Mouse (Mus musculus) C2C12 (cell line): ENCODE data around the gene Necab2. TPM values are rescaled to one million over a fixed set of nuclear protein-coding genes. Genes with fewer than 3 reads are reported as not detected.
A peak's percentile ranks its signal among the peaks of the same experiment; 100 is the strongest.

Source experiments
- H3K27me3 ChIP-seq: one replicate; pipeline ENCODE4 v1.6.1; 2011; ENCODE audit not compliant: control insufficient read depth, insufficient read depth, insufficient read length
- H3K36me3 ChIP-seq: one replicate; pipeline ENCODE4 v1.6.1; 2011; ENCODE audit not compliant: control insufficient read depth, insufficient read depth
- H3K4me3 ChIP-seq: one replicate; pipeline ENCODE4 v1.5.1; 2011; ENCODE audit warnings: mild to moderate bottlenecking, control low read depth; ENCODE audit not compliant: poor library complexity, insufficient read depth, severe bottlenecking
- H3K79me2 ChIP-seq: one replicate; pipeline ENCODE4 v1.6.1; 2011; ENCODE audit not compliant: control insufficient read depth, insufficient read depth
- H3K79me3 ChIP-seq: one replicate; pipeline ENCODE4 v1.6.1; 2011; ENCODE audit warnings: low read depth, control low read depth
- H3ac ChIP-seq: one replicate; pipeline ENCODE3; 2011; ENCODE audit warnings: low read depth; ENCODE audit not compliant: control insufficient read depth, insufficient read length
- CEBPB ChIP-seq: IDR thresholded peaks from one replicate; pipeline ENCODE4 v1.6.1; 2011; ENCODE audit warnings: low read depth, mild to moderate bottlenecking, control low read depth, moderate library complexity
- CTCF ChIP-seq: IDR thresholded peaks from one replicate; pipeline ENCODE4 v1.5.1; 2011; ENCODE audit not compliant: control insufficient read depth, insufficient read depth, insufficient read length
- FOSL1 ChIP-seq: IDR thresholded peaks from one replicate; pipeline ENCODE4 v1.8.0; 2011; ENCODE audit warnings: mild to moderate bottlenecking, low read length; ENCODE audit not compliant: poor library complexity, insufficient read depth, severe bottlenecking
- MAX ChIP-seq: IDR thresholded peaks from one replicate; pipeline ENCODE4 v1.6.1; 2011; ENCODE audit warnings: mild to moderate bottlenecking, control low read depth
- MYOD1 ChIP-seq: IDR thresholded peaks from one replicate; pipeline ENCODE4 v1.6.1; 2011; ENCODE audit warnings: low read depth; ENCODE audit not compliant: control insufficient read depth, insufficient read length
- MYOG ChIP-seq: IDR thresholded peaks from one replicate; pipeline ENCODE4 v1.6.1; 2011; ENCODE audit not compliant: control insufficient read depth, insufficient read length; ENCODE audit errors: extremely low read depth
- USF1 ChIP-seq: IDR thresholded peaks from one replicate; pipeline ENCODE4 v1.6.1; 2011; ENCODE audit warnings: low read depth, mild to moderate bottlenecking, control low read depth, moderate library complexity
- polyA plus RNA-seq: library from polyadenylated mRNA; unstranded; fragments of >200 nt; fragmentation: generic; extraction: Trizol; gene quantifications from one replicate; pipeline ENCODE4 v1.2.1, GENCODE M21; 2012; ENCODE audit warnings: missing spikeins

The Necab2 gene
- polyA plus RNA-seq, 1 experiment: not detected

DNA sequence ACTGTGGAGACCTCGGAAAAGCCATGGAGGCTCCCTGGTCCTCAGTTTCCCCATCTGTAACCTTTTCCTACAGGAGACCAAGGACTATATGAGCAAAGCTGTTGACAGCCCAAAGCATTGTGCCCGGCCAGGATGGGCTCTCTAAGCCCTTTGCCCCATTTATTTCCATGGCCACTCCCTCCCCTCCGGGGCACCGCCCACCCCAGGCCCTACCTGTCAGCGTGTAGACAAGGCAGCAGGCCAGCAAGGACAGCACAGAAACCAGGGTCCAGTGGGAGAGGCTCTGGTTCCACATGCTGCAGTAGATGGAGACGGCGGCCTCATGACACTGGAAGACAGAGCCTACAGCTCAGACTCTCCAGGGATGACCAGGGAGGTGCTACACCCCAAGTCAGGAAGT is 40.6 kb downstream of the Necab2 start:
- H3K79me3 ChIP-seq: no peaks in the 10 kb centered on the region
- no peak overlapping the region for H3ac ChIP-seq
- TF ChIP-seq USF1: no peak
- TF ChIP-seq MYOD1: no peak
- H3K79me2 ChIP-seq: no peaks in the 10 kb centered on the region
- peaks cover 33% of the 10 kb centered on the region for H3K27me3 ChIP-seq
- H3K4me3 ChIP-seq: no peak overlapping the region
- H3K36me3 ChIP-seq: no peaks in the 10 kb centered on the region

DNA sequence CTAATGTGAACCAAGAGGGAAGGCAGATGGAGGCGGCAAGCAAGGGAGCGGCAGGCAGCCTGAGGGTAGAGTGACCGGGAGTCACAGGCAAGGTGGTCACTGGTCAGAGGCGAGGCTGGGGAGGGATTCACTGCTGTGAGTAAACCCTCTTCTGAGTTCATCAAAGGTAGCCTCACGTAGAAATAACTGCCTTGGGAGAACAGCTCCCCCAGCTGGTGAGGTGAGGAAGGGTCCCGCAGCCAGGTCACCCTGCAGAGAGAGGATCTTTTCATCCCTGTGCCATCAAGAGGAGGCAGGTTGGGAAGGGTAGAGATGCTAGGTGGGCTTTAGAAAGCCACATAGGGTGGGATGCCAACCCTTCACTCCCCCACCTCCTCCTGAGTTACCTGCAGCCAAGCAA is 50.3 kb downstream of the Necab2 start:
- Histone ChIP-seq H3K79me3 (no peaks in the 10 kb centered on the region), H3K79me2 (no peaks in the 10 kb centered on the region), H3K36me3 (no peaks in the 10 kb centered on the region), H3K27me3 (peaks cover 36% of the 10 kb centered on the region), H3ac (no peak overlapping the region), H3K4me3 (no peak overlapping the region)
- TF ChIP-seq MYOD1 (no peak), CTCF (peak; percentile 66)

GRCm38 (mm10) chr8:119499836-119500235 is 53.3 kb downstream of the Necab2 start:
- H3K79me3 ChIP-seq: no peaks in the 10 kb centered on the region
- no peak overlapping the region for H3K4me3 ChIP-seq
- H3K36me3 ChIP-seq: no peaks in the 10 kb centered on the region
- H3K79me2 ChIP-seq: no peaks in the 10 kb centered on the region
- H3K27me3 ChIP-seq: peaks cover 9% of the 10 kb centered on the region
- no peak overlapping the region for H3ac ChIP-seq
- TF ChIP-seq CEBPB: no peak
- no peak for TF ChIP-seq USF1
- TF ChIP-seq FOSL1: no peak
- TF ChIP-seq MAX: no peak
- no peak for TF ChIP-seq MYOD1
- no peak for TF ChIP-seq MYOG
- no peak for TF ChIP-seq CTCF

- peaks cover 2% of the 10 kb centered on the region for H3K27me3 ChIP-seq
- no peak for TF ChIP-seq CEBPB
- no peak for TF ChIP-seq FOSL1
- TF ChIP-seq MYOD1: no peak
- no peak for TF ChIP-seq CTCF
- TF ChIP-seq USF1: no peak
- no peak for TF ChIP-seq MYOG
- TF ChIP-seq MAX: no peak
- H3K79me2 ChIP-seq: no peaks in the 10 kb centered on the region
- no peak within 1 kb of the TSS for H3ac ChIP-seq
- no peak within 1 kb of the TSS for H3K4me3 ChIP-seq
- H3K36me3 ChIP-seq: no peaks in the 10 kb centered on the region
- no peaks in the 10 kb centered on the region for H3K79me3 ChIP-seq
These were observed 55.1 kb downstream of the Necab2 start, which contains the start of gene Slc38a8 for GRCm38 (mm10) chr8:119501598-119501997. Slc38a8 (minus strand) TSS chr8:119501698.

GRCm38 (mm10) chr8:119502111-119502510 is 55.6 kb downstream of the Necab2 start:
- Histone ChIP-seq H3K36me3 (no peaks in the 10 kb centered on the region), H3K27me3 (no peaks in the 10 kb centered on the region), H3K4me3 (no peak overlapping the region), H3K79me3 (no peaks in the 10 kb centered on the region), H3K79me2 (no peaks in the 10 kb centered on the region), H3ac (no peak overlapping the region)
- TF ChIP-seq FOSL1 (no peak), CEBPB (no peak), MYOD1 (no peak), MYOG (no peak), USF1 (no peak), MAX (no peak), CTCF (no peak)

GRCm38 (mm10) chr8:119503191-119503767 is 56.8 kb downstream of the Necab2 start:
- no peak overlapping the region for H3K4me3 ChIP-seq
- no peaks in the 10 kb centered on the region for H3K79me2 ChIP-seq
- H3K36me3 ChIP-seq: peaks cover 4% of the 10 kb centered on the region
- TF ChIP-seq CTCF (no peak), MYOG (no peak), USF1 (no peak), MYOD1 (no peak), CEBPB (no peak), FOSL1 (no peak), MAX (no peak)
- H3K27me3 ChIP-seq: no peaks in the 10 kb centered on the region
- H3ac ChIP-seq: no peak overlapping the region
- H3K79me3 ChIP-seq: no peaks in the 10 kb centered on the region
